Mouse (Mus musculus) MN1 (cell line): ENCODE measurements around the gene H2-Q6.
"Not testable (repeated sequence)": the region's sequence is repeated elsewhere in the genome, so short reads cannot be mapped to it uniquely, and the experiment has no call there.

Experiments used
- DNase-seq: peaks from one replicate; pipeline ENCODE4 v3.0.0-alpha.2; 2016; ENCODE audit warnings: low spot score

H2-Q6 gene

GRCm38 (mm10) chr17:35434836-35435235 lies 10.2 kb downstream of the H2-Q6 start:
- not testable (repeated sequence) for DNase-seq

DNA sequence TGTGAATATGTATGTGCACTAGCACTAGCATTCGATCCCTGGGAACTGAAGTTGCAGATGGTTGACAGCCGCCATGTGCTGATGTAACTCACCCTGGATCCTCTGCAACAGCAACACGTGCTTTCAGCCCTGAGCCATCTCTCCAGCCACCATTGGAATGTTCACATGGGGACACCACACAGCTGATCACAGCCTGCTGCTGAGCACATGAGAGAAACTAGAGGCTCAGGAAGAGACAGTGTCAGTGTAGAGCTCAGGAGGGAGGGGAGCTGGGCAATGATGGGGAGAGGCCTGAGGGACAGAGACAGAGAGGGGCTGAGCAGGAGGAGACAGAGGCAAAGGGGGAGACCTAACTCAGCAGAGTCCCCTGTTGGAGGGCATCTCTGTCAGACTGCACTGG lies 10.9 kb downstream of the H2-Q6 start:
- not testable (repeated sequence) for DNase-seq

DNA sequence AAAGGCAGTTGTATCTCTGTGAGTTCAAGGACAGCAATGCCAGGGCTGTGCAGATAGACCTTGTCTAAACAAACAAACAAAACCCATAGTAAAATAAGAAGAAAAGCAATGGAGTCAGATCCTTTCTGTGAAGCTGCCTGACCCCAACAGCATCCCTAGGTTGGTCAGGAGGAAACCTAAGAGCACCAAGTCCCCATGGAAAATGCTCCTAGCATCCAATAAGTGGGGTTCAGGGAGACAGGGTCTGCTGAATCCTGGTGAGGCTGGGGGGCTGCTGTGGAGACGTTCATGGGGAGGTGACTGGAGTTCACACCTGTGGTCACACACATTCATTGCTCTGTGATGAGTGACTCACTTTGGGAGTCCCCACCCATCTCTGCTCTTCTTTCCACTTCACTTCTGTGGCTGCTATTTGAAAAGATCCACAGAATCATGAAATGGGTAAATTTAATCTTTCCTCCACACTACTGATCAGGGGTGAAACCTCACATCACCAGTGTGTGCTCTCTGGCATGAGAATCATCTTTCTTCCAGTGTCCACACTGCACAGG lies 12.8 kb downstream of the H2-Q6 start:
- DNase-seq: not testable (repeated sequence)

- DNase-seq: not testable (repeated sequence)
Measured at GRCm38 (mm10) chr17:35438395-35438794, 13.7 kb downstream of the H2-Q6 start.

DNA sequence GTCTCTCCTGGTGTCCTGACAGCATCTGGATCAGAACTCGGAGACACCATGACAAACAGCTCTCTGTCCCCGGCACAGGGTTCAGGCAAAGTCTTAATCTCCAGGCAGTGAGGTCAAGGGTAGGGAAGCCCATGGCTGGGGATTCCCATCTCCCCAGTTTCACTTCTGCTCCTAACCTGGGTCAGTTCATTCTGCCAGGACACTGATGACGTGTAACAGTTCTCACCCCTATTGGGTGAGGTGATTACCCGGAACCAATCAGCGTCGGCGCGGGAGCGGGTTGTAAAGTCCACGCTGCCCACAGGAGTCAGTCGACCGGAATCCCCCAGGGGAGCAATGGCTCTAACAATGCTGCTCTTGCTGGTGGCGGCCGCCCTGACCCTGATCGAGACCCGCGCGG lies 14.2 kb downstream of the H2-Q6 start, which contains the start of gene H2-Q7:
Gene H2-Q7, plus strand, starts transcription at position 271 of the 400 bp plus-strand sequence.
- DNase-seq: not testable (repeated sequence)

GRCm38 (mm10) chr17:35439295-35439747 lies 14.7 kb downstream of the H2-Q6 start:
- not testable (repeated sequence) for DNase-seq

- not testable (repeated sequence) for DNase-seq
Measured at GRCm38 (mm10) chr17:35439925-35440645, 15.4 kb downstream of the H2-Q6 start.

DNA sequence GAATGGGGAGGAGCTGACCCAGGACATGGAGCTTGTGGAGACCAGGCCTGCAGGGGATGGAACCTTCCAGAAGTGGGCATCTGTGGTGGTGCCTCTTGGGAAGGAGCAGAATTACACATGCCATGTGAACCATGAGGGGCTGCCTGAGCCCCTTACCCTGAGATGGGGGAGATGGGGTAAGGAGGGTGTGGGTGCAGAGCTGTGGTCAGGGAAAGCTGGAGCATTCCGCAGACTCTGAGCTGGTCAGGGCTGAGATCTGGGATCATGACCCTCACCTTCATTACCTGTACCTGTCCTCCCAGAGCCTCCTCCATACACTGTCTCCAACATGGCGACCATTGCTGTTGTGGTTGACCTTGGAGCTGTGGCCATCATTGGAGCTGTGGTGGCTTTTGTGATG lies 17.7 kb downstream of the H2-Q6 start:
- not testable (repeated sequence) for DNase-seq

- not testable (repeated sequence) for DNase-seq
Measured at GRCm38 (mm10) chr17:35444510-35444909, 19.9 kb downstream of the H2-Q6 start.

- DNase-seq: not testable (repeated sequence)
Measured at GRCm38 (mm10) chr17:35458247-35458646, 33.6 kb downstream of the H2-Q6 start.

DNA sequence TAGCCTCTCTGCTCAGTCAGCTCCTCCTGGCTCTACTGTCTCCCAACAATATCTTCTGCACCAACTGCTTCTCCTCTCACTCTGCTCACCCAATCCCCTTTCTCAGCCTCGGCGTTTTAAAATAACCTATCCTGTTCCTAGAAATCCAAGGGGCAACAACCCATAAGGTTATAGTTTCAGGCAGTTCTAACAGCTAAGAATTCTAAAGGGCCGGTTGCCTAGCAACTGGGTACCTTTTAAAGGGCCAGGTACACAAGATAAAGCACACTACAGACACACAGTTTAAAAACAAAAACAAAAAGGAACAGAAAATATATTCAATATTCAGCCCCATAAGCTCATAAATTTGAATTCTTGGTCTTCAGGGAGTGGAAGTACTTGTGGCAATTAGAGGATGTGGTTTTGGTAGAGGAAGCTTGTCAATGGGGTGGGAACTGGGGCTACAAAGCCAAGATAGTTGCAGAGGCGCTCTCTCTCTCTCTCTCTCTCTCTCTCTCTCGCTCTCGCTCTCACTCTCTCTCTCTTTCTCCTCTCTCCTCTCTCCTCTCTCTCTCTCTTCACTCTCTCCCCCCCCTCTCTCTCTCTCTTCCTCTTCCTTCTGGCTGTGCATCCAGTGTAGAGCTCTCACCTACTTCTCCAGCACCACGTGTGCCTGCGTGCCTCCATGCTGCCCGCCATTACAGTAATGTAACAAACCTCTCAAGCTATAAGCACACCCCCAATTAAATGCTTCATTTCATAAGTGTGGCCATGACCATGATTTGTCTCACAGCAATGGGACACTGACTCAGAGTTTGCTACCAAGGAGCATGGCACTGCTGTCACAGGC lies 36.1 kb downstream of the H2-Q6 start:
- DNase-seq: not testable (repeated sequence)

DNA sequence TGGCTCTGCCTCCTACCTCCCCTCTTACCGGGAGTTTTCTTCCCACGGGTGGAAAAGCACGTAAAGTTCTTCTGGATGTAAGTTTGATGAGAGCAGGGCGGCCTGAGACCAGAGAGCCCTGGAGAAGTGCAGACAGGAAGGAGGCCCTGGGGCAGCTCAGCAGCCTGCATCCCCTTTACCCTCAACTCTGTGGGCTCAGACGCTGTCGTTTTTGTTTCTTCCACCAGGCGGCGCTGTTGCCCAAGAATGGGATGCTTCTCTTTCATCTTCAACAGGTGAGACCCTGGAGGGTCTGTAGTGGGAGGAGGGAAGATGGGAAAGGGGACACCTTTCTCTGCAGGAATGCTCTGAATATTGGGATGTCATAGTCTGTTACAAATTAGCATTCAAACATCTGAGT lies 41.0 kb downstream of the H2-Q6 start:
- not testable (repeated sequence) for DNase-seq

DNA sequence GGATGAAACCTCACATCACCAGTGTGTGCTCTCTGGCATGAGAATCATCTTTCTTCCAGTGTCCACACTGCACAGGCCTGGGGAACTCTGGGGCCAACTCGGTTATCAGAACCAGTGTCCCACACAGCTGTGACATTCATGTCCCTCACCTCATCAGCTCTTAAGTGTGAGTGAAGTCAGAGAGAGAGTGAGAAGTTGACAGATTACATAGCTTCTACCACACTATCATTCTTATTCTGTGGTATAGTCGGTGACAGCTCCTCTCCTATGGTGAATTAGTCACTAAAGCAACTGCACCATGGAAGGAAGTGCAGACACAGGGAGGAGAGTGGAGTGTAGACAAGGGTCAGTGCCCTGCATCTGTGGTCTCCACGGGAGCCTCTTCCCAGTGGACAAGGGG lies 44.3 kb downstream of the H2-Q6 start:
- DNase-seq: not testable (repeated sequence)

DNA sequence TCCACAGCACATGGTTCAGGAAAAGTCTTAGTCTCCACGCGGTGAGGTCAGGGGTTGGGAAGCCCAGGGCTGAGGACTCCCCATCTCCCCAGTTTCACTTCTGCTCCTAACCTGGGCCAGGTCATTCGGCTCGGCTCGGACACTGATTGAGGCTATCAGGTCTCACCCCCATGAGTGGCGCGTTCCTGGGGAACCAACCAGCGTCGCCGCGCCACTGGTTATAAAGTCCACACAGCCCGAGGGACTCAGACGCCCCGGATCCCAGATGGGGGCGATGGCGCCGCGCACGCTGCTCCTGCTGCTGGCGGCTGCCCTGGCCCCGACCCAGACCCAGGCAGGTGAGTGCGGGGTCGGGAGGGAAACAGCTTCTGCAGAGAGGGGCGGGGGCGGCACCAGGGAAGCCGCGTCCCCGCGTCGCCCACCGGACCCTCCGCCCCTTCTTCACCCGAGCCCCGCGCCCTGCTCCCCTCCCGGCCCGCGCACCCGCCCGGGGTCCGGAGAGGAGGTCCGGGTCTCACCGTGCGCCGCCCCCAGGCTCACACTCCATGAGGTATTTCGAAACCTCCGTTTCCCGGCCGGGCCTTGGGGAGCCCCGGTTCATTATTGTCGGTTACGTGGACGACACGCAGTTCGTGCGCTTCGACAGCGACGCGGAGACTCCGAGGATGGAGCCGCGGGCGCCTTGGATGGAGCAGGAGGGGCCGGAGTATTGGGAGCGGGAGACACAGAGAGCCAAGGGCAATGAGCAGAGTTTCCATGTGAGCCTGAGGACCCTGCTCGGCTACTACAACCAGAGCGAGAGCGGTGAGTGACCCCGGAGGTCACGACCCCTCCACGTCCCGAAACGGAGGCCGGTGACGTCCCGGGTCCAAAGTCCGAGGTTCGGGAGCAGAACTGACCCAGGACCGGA lies 45.4 kb downstream of the H2-Q6 start, which contains the start of gene H2-Q10:
Gene H2-Q10, plus strand, starts transcription at position 248 of the 910 bp plus-strand sequence.
- DNase-seq: no peak
